Mouse (Mus musculus): ENCODE results near the gene Cdh6. TPM values are rescaled to one million over a fixed set of nuclear protein-coding genes. Genes with fewer than 3 reads are reported as not detected.

The Cdh6 gene
- total and polyA plus RNA-seq, 2 experiments from 2014 or later, result 18.1 to 20.1 TPM

GRCm38 (mm10) chr15:13212027-13212685, 38.7 kb upstream of the Cdh6 start:
- Histone ChIP-seq H3K9me3 (ENCODE audit: low read length) (no peaks in the 10 kb centered on the region), H3K4me1 (ENCODE audit: insufficient read depth, low read length) (no peaks in the 10 kb centered on the region), H3K9ac (replicated peaks; ENCODE audit: low read length, poor library complexity, severe bottlenecking) (no peak overlapping the region), H3K27ac (ENCODE audit: low read depth, low read length) (no peak overlapping the region), H3K27me3 (ENCODE audit: insufficient read depth, low read length) (no peaks in the 10 kb centered on the region), H3K36me3 (ENCODE audit: insufficient read depth, low read length) (no peaks in the 10 kb centered on the region), H3K4me2 (ENCODE audit: low read depth, low read length, poor library complexity, severe bottlenecking) (no peak overlapping the region), H3K4me3 (ENCODE audit: low read depth, low read length) (no peak overlapping the region)
- TF ChIP-seq CTCF (IDR thresholded peaks at IDR 0.05), result no peak
- WGBS, result 18% methylated on average over 4 of the region's 4 CpGs
- no peak for ATAC-seq (ENCODE audit: low FRiP score)
- no peak for DNase-seq (ENCODE audit: low spot score)

DNA sequence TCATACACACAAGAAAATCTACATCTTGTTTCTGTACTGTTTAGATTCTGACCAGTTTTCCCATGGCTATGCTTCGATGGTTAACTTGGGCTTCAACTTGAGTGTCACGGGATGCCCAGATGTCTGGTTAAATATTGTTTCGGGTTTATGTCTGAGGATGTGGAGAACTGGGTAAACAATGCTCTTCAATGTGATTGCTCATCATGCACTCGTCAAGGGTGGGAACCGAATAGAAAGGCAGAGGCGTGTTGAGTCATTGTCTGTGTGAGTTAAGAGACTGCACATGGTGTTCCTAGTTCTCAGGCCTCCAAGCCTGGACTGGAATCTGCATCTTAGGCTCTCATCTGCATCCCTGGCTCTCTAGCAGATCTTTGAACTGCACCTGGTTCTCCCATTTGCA, 36.7 kb upstream of the Cdh6 start:
- H3K9me3 ChIP-seq (ENCODE audit: low read length), result no peaks in the 10 kb centered on the region
- H3K4me1 ChIP-seq (ENCODE audit: insufficient read depth, low read length), result no peaks in the 10 kb centered on the region
- H3K27me3 ChIP-seq (ENCODE audit: insufficient read depth, low read length), result no peaks in the 10 kb centered on the region
- whole genome bisulfite sequencing, result 87% methylated on average over 6 of the region's 6 CpGs
- H3K27ac ChIP-seq (ENCODE audit: low read depth, low read length), result no peak overlapping the region
- no peak overlapping the region for H3K4me2 ChIP-seq (ENCODE audit: low read depth, low read length, poor library complexity, severe bottlenecking)
- DNase-seq (ENCODE audit: low spot score), result no peak
- H3K4me3 ChIP-seq (ENCODE audit: low read depth, low read length), result no peak overlapping the region
- no peak for TF ChIP-seq CTCF (IDR thresholded peaks at IDR 0.05)
- no peak for ATAC-seq (ENCODE audit: low FRiP score)
- no peak overlapping the region for H3K9ac ChIP-seq (replicated peaks; ENCODE audit: low read length, poor library complexity, severe bottlenecking)
- H3K36me3 ChIP-seq (ENCODE audit: insufficient read depth, low read length), result no peaks in the 10 kb centered on the region

DNA sequence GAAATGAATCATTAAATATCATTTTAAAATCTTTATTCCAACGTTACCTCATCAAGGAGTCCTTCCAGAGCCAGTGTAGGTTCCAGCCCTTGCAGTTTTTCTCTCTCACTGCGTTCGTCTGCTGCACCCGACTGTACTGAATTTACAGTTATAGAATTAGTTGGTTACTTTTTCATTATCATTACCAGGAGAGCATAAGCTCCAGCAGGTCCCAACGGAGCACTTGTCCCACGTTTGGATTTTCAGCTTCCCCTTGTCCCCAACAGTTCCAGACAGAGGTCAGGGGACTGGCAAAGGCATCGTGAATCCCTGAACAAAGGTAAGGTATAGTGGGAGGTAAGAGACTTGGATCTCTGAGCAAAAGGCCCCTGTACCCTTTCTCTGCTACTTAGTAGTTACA, 35.2 kb upstream of the Cdh6 start:
- no peak overlapping the region for H3K4me2 ChIP-seq (ENCODE audit: low read depth, low read length, poor library complexity, severe bottlenecking)
- H3K27me3 ChIP-seq (ENCODE audit: insufficient read depth, low read length), result no peaks in the 10 kb centered on the region
- H3K4me3 ChIP-seq (ENCODE audit: low read depth, low read length), result no peak overlapping the region
- no peaks in the 10 kb centered on the region for H3K4me1 ChIP-seq (ENCODE audit: insufficient read depth, low read length)
- WGBS, result 84% methylated on average over 7 of the region's 7 CpGs
- no peaks in the 10 kb centered on the region for H3K36me3 ChIP-seq (ENCODE audit: insufficient read depth, low read length)
- no peaks in the 10 kb centered on the region for H3K9me3 ChIP-seq (ENCODE audit: low read length)
- ATAC-seq (ENCODE audit: low FRiP score) (no peak), DNase-seq (ENCODE audit: low spot score) (no peak)
- no peak overlapping the region for H3K9ac ChIP-seq (replicated peaks; ENCODE audit: low read length, poor library complexity, severe bottlenecking)
- TF ChIP-seq CTCF (IDR thresholded peaks at IDR 0.05), result no peak
- no peak overlapping the region for H3K27ac ChIP-seq (ENCODE audit: low read depth, low read length)

DNA sequence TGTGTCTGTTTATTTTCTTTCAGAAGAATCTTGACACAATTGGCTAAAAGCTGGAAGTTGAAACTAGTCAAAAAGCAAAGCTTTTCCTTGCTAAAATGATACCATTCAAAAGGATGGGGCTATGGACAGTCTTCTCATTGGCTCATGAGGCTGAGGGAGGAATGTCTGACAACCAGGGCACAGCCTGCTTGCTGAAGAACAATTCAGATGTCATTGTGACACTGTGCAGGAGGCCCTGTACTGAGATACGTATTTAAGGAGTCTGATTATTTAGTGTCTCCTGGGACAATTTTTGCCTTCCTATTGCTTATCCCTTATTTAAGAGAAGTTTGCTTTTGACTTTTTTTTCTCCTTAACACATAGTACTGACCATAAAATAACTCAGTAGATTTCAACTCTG, 22.8 kb upstream of the Cdh6 start:
- Histone ChIP-seq H3K9ac (replicated peaks; ENCODE audit: low read length, poor library complexity, severe bottlenecking) (no peak overlapping the region), H3K27me3 (ENCODE audit: insufficient read depth, low read length) (no peaks in the 10 kb centered on the region), H3K4me2 (ENCODE audit: low read depth, low read length, poor library complexity, severe bottlenecking) (no peak overlapping the region), H3K9me3 (ENCODE audit: low read length) (no peaks in the 10 kb centered on the region), H3K36me3 (ENCODE audit: insufficient read depth, low read length) (no peaks in the 10 kb centered on the region), H3K4me3 (ENCODE audit: low read depth, low read length) (no peak overlapping the region), H3K27ac (ENCODE audit: low read depth, low read length) (no peak overlapping the region), H3K4me1 (ENCODE audit: insufficient read depth, low read length) (no peaks in the 10 kb centered on the region)
- TF ChIP-seq CTCF (IDR thresholded peaks at IDR 0.05), result no peak
- ATAC-seq (ENCODE audit: low FRiP score) (no peak), DNase-seq (ENCODE audit: low spot score) (no peak)
- 23% methylated on average over 1 of the region's 1 CpGs for WGBS

GRCm38 (mm10) chr15:13194048-13194447, 20.6 kb upstream of the Cdh6 start:
- ATAC-seq (ENCODE audit: low FRiP score), result no peak
- H3K9ac ChIP-seq (replicated peaks; ENCODE audit: low read length, poor library complexity, severe bottlenecking), result no peak overlapping the region
- H3K4me3 ChIP-seq (ENCODE audit: low read depth, low read length), result no peak overlapping the region
- no peaks in the 10 kb centered on the region for H3K36me3 ChIP-seq (ENCODE audit: insufficient read depth, low read length)
- no peak overlapping the region for H3K4me2 ChIP-seq (ENCODE audit: low read depth, low read length, poor library complexity, severe bottlenecking)
- no peak overlapping the region for H3K27ac ChIP-seq (ENCODE audit: low read depth, low read length)
- H3K9me3 ChIP-seq (ENCODE audit: low read length), result no peaks in the 10 kb centered on the region
- no peak for TF ChIP-seq CTCF (IDR thresholded peaks at IDR 0.05)
- no peaks in the 10 kb centered on the region for H3K4me1 ChIP-seq (ENCODE audit: insufficient read depth, low read length)
- DNase-seq (ENCODE audit: low spot score), result no peak
- H3K27me3 ChIP-seq (ENCODE audit: insufficient read depth, low read length), result no peaks in the 10 kb centered on the region

- no peaks in the 10 kb centered on the region for H3K4me1 ChIP-seq (ENCODE audit: insufficient read depth, low read length)
- H3K9me3 ChIP-seq (ENCODE audit: low read length), result no peaks in the 10 kb centered on the region
- H3K4me2 ChIP-seq (ENCODE audit: low read depth, low read length, poor library complexity, severe bottlenecking), result no peak overlapping the region
- no peak overlapping the region for H3K9ac ChIP-seq (replicated peaks; ENCODE audit: low read length, poor library complexity, severe bottlenecking)
- no peak overlapping the region for H3K4me3 ChIP-seq (ENCODE audit: low read depth, low read length)
- WGBS, result 77% methylated on average over 11 of the region's 11 CpGs
- ATAC-seq (ENCODE audit: low FRiP score) (no peak), DNase-seq (ENCODE audit: low spot score) (peak; percentile 51)
- H3K27ac ChIP-seq (ENCODE audit: low read depth, low read length), result no peak overlapping the region
- TF ChIP-seq CTCF (IDR thresholded peaks at IDR 0.05), result no peak
- H3K27me3 ChIP-seq (ENCODE audit: insufficient read depth, low read length), result no peaks in the 10 kb centered on the region
- H3K36me3 ChIP-seq (ENCODE audit: insufficient read depth, low read length), result no peaks in the 10 kb centered on the region
Measured at GRCm38 (mm10) chr15:13193076-13193475, 19.6 kb upstream of the Cdh6 start.
